Mouse (Mus musculus) kidney, embryonic 16.5 days (tissue): ENCODE measurements at regions not wholly inside any gene's neighbourhood (a gene's known extent, or its start where the extent isn't known, plus 50 kb on each side); places are given as distances from the start of the nearest gene placed in this dataset.
"Not testable (repeated sequence)": the region's sequence is repeated elsewhere in the genome, so short reads cannot be mapped to it uniquely, and the experiment has no call there.

ENCODE experiments used
- ATAC-seq: fragments of 200-750 bp; cut with Nextera tagmentation; 2 replicates; pipeline ENCODE4 v1.8.0; 2017; ENCODE audit warnings: moderate TSS enrichment; ENCODE audit not compliant: low FRiP score, low TSS enrichment
- H3K27ac ChIP-seq: fragments of 300-500 bp; sonication (generic); 2 replicates; pipeline ENCODE4 v1.5.1; 2014; ENCODE audit warnings: low read length
- H3K27me3 ChIP-seq: fragments of 300-500 bp; sonication (generic); 2 replicates; pipeline ENCODE4 v1.6.1; 2014; ENCODE audit warnings: low read length, control low read depth, mixed read lengths; ENCODE audit not compliant: insufficient read depth
- H3K36me3 ChIP-seq: fragments of 300-500 bp; sonication (generic); 2 replicates; pipeline ENCODE4 v1.6.1; 2014; ENCODE audit warnings: low read length, control low read depth, mixed read lengths; ENCODE audit not compliant: insufficient read depth
- H3K4me1 ChIP-seq: fragments of 300-500 bp; sonication (generic); 2 replicates; pipeline ENCODE4 v1.6.1; 2014; ENCODE audit warnings: low read length, control low read depth, mixed read lengths; ENCODE audit not compliant: insufficient read depth
- H3K4me2 ChIP-seq: fragments of 300-500 bp; sonication (generic); replicated peaks from 2 replicates; pipeline ENCODE4 v1.6.1; 2014; ENCODE audit warnings: low read depth, low read length
- H3K4me3 ChIP-seq: fragments of 300-500 bp; sonication (generic); 2 replicates; pipeline ENCODE4 v1.5.1; 2014; ENCODE audit warnings: mild to moderate bottlenecking, low read length
- H3K9ac ChIP-seq: fragments of 300-500 bp; sonication (generic); replicated peaks from 2 replicates; pipeline ENCODE4 v1.6.1; 2014; ENCODE audit warnings: low read length
- H3K9me3 ChIP-seq: fragments of 300-500 bp; sonication (generic); 2 replicates; pipeline ENCODE4 v1.6.1; 2016; ENCODE audit warnings: low read length, control low read depth
- WGBS: fragments of 180-500 bp; shearing (Covaris S2); extraction: QIAGEN DNeasy Blood & Tissue Kit; methylation state at CpG from one replicate; pipeline ENCODE4 v1.1.7; 2014; 5-methylcytosine and 5-hydroxymethylcytosine counted together

GRCm38 (mm10) chr8:30063148-30063547 is 2615.7 kb downstream of the Poteg start:
- Histone ChIP-seq H3K9ac (no peak overlapping the region), H3K27ac (no peak overlapping the region), H3K36me3 (no peaks in the 10 kb centered on the region), H3K4me3 (no peak overlapping the region), H3K4me2 (no peak overlapping the region), H3K27me3 (no peaks in the 10 kb centered on the region), H3K9me3 (no peaks in the 10 kb centered on the region), H3K4me1 (no peaks in the 10 kb centered on the region)
- 84% methylated on average over 3 of the region's 3 CpGs for WGBS
- ATAC-seq: no peak

DNA sequence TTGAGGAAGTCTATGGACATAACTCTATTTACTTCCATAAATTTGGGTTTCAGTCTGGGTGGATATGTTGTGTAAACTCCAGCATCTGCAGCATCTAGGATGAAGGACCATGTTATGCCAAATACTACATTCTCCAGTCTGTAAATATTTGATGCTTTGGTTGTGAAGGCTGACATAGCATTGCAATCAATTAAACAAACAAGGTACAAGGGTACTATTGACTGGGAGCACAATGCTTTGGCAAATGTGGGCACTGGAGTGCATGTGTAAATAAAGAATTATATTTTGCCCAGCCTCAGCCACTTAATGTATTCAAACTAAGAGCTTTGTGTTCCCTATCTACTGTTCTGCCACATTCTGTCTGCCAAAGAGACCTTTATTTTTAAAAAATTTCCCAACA is 2630.3 kb downstream of the Poteg start:
- ATAC-seq: no peak
- Histone ChIP-seq H3K4me2 (no peak overlapping the region), H3K4me1 (no peaks in the 10 kb centered on the region), H3K27ac (no peak overlapping the region), H3K36me3 (no peaks in the 10 kb centered on the region), H3K4me3 (no peak overlapping the region), H3K9me3 (no peaks in the 10 kb centered on the region), H3K27me3 (no peaks in the 10 kb centered on the region), H3K9ac (no peak overlapping the region)

GRCm38 (mm10) chr8:30127766-30128165 is 2680.3 kb downstream of the Poteg start:
- no peak overlapping the region for H3K4me2 ChIP-seq
- H3K27me3 ChIP-seq: no peaks in the 10 kb centered on the region
- H3K4me1 ChIP-seq: no peaks in the 10 kb centered on the region
- no peaks in the 10 kb centered on the region for H3K9me3 ChIP-seq
- no peaks in the 10 kb centered on the region for H3K36me3 ChIP-seq
- H3K9ac ChIP-seq: no peak overlapping the region
- no peak for ATAC-seq
- 84% methylated on average over 3 of the region's 3 CpGs for WGBS
- no peak overlapping the region for H3K27ac ChIP-seq
- H3K4me3 ChIP-seq: no peak overlapping the region

DNA sequence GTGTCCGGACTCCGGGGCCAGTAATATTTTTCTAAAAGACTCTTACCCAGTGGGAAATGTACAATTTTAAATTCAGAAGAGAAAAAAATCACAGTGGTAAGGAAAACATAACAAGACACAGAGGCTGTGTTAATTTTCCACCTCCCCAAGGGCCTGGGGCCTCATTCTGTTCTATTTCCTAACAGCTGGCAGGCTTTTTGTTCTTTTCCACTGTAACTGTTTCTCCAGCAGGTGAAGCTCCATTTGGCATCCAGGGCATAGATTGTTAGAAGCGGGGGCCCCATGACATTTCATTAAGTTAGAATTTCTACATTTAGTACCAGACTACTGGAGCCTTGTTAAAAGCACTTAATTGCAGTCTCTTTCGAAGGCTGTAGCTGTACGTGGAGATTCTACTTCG is 2687.5 kb downstream of the Poteg start:
- Histone ChIP-seq H3K4me2 (no peak overlapping the region), H3K36me3 (no peaks in the 10 kb centered on the region), H3K9ac (no peak overlapping the region), H3K27ac (no peak overlapping the region), H3K27me3 (no peaks in the 10 kb centered on the region), H3K4me3 (no peak overlapping the region), H3K9me3 (no peaks in the 10 kb centered on the region), H3K4me1 (no peaks in the 10 kb centered on the region)
- no peak for ATAC-seq
- WGBS: 82% methylated on average over 6 of the region's 6 CpGs

DNA sequence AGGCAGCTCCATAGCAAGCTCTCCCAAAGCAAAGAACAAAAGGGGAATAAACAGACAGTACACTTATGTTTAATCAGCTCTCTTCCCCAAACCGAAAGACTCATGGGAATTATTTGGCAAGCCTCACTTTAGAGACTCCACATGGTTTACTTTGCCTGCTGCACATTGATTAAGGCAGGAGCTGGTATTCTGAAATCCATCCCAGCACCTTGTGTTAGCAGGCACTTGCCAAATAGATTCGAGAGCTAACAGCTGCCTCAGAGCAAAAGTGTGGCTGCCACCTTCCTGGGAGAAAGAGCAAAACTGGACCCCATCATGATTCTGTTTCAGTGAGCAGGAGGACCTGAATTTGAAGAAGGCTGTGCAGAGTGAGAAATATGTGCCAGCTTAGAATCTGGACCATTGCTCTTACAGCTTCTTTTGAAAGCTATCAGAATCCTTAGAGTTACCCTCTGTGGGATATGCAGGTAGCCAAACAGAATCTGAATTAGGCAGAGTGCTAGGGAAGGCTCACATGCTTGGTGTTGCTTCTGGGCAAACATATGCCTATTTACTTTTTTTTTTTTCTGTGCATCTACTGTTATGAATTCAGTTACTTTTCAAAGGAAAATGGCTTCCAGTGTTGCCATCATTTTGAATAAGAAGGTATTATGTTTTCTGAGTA is 2703.8 kb downstream of the Poteg start:
- Histone ChIP-seq H3K4me1 (no peaks in the 10 kb centered on the region), H3K4me3 (no peak overlapping the region), H3K27ac (no peak overlapping the region), H3K4me2 (no peak overlapping the region), H3K9ac (no peak overlapping the region), H3K27me3 (no peaks in the 10 kb centered on the region), H3K36me3 (no peaks in the 10 kb centered on the region), H3K9me3 (no peaks in the 10 kb centered on the region)
- no peak for ATAC-seq
- 64% methylated on average over 2 of the region's 2 CpGs for WGBS

DNA sequence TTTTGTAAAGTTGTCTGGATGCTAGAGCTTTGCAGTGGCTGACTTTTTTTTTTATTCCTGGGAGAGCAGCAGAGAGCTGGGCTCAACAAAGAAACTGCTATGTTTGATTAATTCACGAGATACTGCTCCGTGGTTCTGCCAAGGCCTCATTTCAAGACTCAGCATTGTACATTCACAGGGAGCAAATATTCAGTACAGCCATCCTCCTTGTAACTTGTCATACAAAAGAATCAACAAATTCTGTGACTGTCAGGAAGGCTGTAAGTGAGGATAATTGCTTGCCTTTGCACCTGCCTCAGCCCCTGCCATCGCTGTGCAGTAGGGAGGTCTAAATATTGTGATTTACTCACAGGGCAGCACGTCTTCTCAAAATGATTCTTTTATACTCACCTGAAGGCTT is 2705.5 kb downstream of the Poteg start:
- no peaks in the 10 kb centered on the region for H3K4me1 ChIP-seq
- WGBS: 75% methylated on average over 4 of the region's 4 CpGs

DNA sequence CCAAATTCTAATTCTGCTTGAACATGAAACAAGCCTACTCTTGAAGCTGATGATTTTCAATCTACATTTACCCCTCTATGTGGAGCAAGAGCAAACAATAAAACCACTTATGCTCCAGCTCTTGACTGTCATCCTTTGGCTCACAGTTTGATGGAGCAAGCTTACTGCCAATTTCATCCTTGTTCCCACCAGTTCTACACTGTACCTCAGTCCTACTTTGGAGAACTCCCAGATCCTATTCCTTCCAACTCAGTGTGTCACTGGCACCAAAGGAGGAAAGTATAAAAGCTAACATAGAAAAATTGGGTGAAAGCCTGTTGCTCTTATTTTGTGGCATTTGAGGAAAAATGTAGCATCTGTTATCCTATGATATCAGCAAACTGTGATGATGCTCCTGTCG is 2724.4 kb downstream of the Poteg start:
- H3K36me3 ChIP-seq: no peaks in the 10 kb centered on the region
- H3K9ac ChIP-seq: no peak overlapping the region
- H3K27ac ChIP-seq: no peak overlapping the region
- no peak overlapping the region for H3K4me2 ChIP-seq
- no peaks in the 10 kb centered on the region for H3K27me3 ChIP-seq
- 77% methylated on average over 1 of the region's 1 CpGs for WGBS
- no peak overlapping the region for H3K4me3 ChIP-seq
- H3K9me3 ChIP-seq: no peaks in the 10 kb centered on the region
- no peak for ATAC-seq
- no peaks in the 10 kb centered on the region for H3K4me1 ChIP-seq

More for the DNA sequence above, 2705.5 kb downstream of the Poteg start:
- H3K9ac ChIP-seq: no peak overlapping the region
- H3K27me3 ChIP-seq: no peaks in the 10 kb centered on the region
- no peak overlapping the region for H3K4me2 ChIP-seq
- ATAC-seq: no peak
- H3K36me3 ChIP-seq: no peaks in the 10 kb centered on the region
- H3K27ac ChIP-seq: no peak overlapping the region
- H3K4me3 ChIP-seq: no peak overlapping the region
- H3K9me3 ChIP-seq: no peaks in the 10 kb centered on the region

GRCm38 (mm10) chr8:30202746-30203145 is 2755.3 kb downstream of the Poteg start:
- not testable (repeated sequence) for H3K36me3 ChIP-seq

GRCm38 (mm10) chr8:30227354-30227753 is 2779.9 kb downstream of the Poteg start:
- WGBS: 80% methylated on average over 5 of the region's 5 CpGs
- H3K4me2 ChIP-seq: no peak overlapping the region
- H3K4me1 ChIP-seq: no peaks in the 10 kb centered on the region
- no peaks in the 10 kb centered on the region for H3K9me3 ChIP-seq
- H3K27me3 ChIP-seq: no peaks in the 10 kb centered on the region
- no peak overlapping the region for H3K9ac ChIP-seq
- no peak overlapping the region for H3K27ac ChIP-seq
- no peak for ATAC-seq
- H3K36me3 ChIP-seq: no peaks in the 10 kb centered on the region
- H3K4me3 ChIP-seq: no peak overlapping the region

More at GRCm38 (mm10) chr8:30202746-30203145, 2755.3 kb downstream of the Poteg start:
- not testable (repeated sequence) for H3K4me1 ChIP-seq, H3K4me2 ChIP-seq, H3K9ac ChIP-seq, H3K27ac ChIP-seq, ATAC-seq, H3K27me3 ChIP-seq, H3K9me3 ChIP-seq, H3K4me3 ChIP-seq

- no peaks in the 10 kb centered on the region for H3K36me3 ChIP-seq
- 73% methylated on average over 1 of the region's 1 CpGs for WGBS
- H3K4me2 ChIP-seq: no peak overlapping the region
- no peak for ATAC-seq
- H3K4me1 ChIP-seq: no peaks in the 10 kb centered on the region
- H3K4me3 ChIP-seq: no peak overlapping the region
- no peak overlapping the region for H3K27ac ChIP-seq
- H3K9ac ChIP-seq: no peak overlapping the region
- no peaks in the 10 kb centered on the region for H3K27me3 ChIP-seq
- no peaks in the 10 kb centered on the region for H3K9me3 ChIP-seq
These were observed 2785.8 kb downstream of the Poteg start for GRCm38 (mm10) chr8:30233266-30233665.
